Mouse (Mus musculus) CD8-positive naive resting alpha-beta T cell, adult 57 days (primary cell): ENCODE data around the gene Nxpe4. TPM values are rescaled to one million over a fixed set of nuclear protein-coding genes. Genes with fewer than 3 reads are reported as not detected.

ENCODE experiments used
- total RNA-seq: library from RNA; stranded (reverse); gene quantifications from one replicate; pipeline ENCODE4 v1.2.4, GENCODE M21; 2023

Gene Nxpe4
- 47.3 TPM for total RNA-seq

DNA sequence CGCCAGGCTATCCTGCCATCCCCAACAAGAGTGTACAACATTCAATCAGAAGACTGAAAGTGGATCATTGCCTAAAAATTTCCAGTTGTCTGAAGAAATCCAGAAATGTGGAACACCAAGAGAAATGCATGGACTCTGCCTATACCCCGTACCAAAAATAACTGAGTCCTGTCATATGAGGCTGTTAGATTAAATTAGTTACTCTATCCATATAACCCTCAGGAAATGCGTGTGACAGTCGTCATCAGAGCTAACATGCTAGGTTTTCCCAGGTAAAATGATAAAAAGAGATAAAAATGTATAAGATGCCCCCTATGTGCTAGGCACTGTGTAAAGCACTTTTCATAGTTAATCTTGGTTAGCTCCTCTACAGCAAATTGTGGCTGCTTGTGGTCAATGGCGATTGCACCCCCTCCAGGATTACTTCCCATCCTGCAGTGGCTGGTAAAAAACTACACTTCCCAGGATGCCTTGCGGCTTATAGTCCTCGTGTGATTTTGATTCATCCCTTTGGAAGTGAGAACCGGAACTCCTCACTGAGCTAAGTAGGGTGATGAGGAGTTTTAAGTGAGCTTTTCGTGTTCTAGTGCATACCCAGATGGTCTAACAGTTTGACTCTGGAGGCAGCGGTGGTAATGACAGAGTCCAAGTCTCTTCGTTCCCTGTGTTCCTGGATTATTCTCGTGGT is at the start of gene Nxpe4:
TSS of gene Nxpe4 (plus strand) at position 519 of the 688 bp plus-strand sequence.

DNA sequence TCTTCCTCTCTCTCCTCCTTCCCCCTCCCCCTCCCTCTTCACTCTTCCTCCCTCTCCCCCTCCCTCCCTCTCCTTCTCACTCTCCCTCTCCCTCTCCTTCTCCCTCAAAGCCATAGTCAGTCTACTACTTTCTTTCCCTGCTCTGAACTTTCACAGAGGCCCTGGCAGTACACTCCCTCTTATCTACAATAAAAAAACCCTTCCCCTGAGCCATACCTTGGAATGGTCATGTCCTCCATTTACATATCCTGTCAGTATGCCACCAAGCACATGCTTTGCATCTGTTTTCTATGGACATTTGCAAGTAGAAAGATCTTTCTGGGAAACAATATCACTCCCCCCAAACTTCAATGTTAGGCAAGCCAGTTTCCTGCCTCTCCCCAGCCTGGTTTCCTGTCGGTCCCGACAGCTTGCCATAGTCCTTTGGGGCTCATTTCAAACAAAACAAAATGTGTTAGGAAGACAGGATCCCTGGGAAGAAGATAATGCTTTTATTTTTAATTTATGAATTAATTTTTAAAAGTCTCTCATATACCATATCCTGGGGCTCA is 191.4 kb downstream of the Nxpe4 start, which contains the start of gene Nxpe2:
TSS of gene Nxpe2 (minus strand) at position 307 of the 551 bp plus-strand sequence.

Other genes with a start within 250 kb of the Nxpe4 start
- 5.1 TPM for gene Nxpe2, start 191.4 kb downstream of the Nxpe4 start, total RNA-seq